Mouse (Mus musculus) midbrain, postnatal 0 days (tissue): ENCODE data around the gene H2-Oa. TPM values are rescaled to one million over a fixed set of nuclear protein-coding genes. Genes with fewer than 3 reads are reported as not detected.
A peak's percentile ranks its signal among the peaks of the same experiment; 100 is the strongest.

Experiments
- ATAC-seq: fragments of 200-750 bp; cut with Nextera tagmentation; 2 replicates; pipeline ENCODE4 v1.8.0; 2017; ENCODE audit warnings: moderate number of reproducible peaks, mild to moderate bottlenecking, moderate TSS enrichment, moderate library complexity; ENCODE audit not compliant: low FRiP score
- DNase-seq: peaks from one replicate; pipeline ENCODE4 v3.0.0-alpha.2; 2015; ENCODE audit warnings: low spot score
- H3K27ac ChIP-seq: fragments of 300-500 bp; sonication (generic); 2 replicates; pipeline ENCODE4 v1.5.1; 2014; ENCODE audit warnings: low read depth, mild to moderate bottlenecking, low read length, mixed read lengths
- H3K27me3 ChIP-seq: fragments of 300-500 bp; sonication (generic); 2 replicates; pipeline ENCODE4 v1.6.1; 2014; ENCODE audit warnings: low read length, control low read depth, mixed read lengths; ENCODE audit not compliant: insufficient read depth
- H3K36me3 ChIP-seq: fragments of 300-500 bp; sonication (generic); 2 replicates; pipeline ENCODE4 v1.6.1; 2014; ENCODE audit warnings: low read length, control low read depth, mixed read lengths; ENCODE audit not compliant: insufficient read depth
- H3K4me1 ChIP-seq: fragments of 300-500 bp; sonication (generic); 2 replicates; pipeline ENCODE4 v1.6.1; 2014; ENCODE audit warnings: mild to moderate bottlenecking, control low read depth, antibody characterized with exemption, low read length, mixed read lengths; ENCODE audit not compliant: insufficient read depth
- H3K4me2 ChIP-seq: fragments of 300-500 bp; sonication (generic); 2 replicates; pipeline ENCODE4 v1.6.1; 2014; ENCODE audit warnings: low read depth, mild to moderate bottlenecking, low read length, mixed read lengths; ENCODE audit not compliant: poor library complexity, severe bottlenecking
- H3K4me3 ChIP-seq: fragments of 300-500 bp; sonication (generic); 2 replicates; pipeline ENCODE4 v1.5.1; 2014; ENCODE audit warnings: low read depth, mild to moderate bottlenecking, low read length, moderate library complexity
- H3K9ac ChIP-seq: fragments of 300-500 bp; sonication (generic); replicated peaks from 2 replicates; pipeline ENCODE4 v1.6.1; 2014; ENCODE audit warnings: mild to moderate bottlenecking, low read length, moderate library complexity, mixed read lengths; ENCODE audit not compliant: poor library complexity, severe bottlenecking
- H3K9me3 ChIP-seq: fragments of 300-500 bp; sonication (generic); 2 replicates; pipeline ENCODE4 v1.6.1; 2016; ENCODE audit warnings: low read length, control low read depth
- CTCF ChIP-seq: IDR thresholded peaks from 2 replicates; pipeline ENCODE4 v1.5.1; 2016; ENCODE audit warnings: antibody characterized with exemption, mild to moderate bottlenecking
- WGBS: fragments of 180-500 bp; shearing (Covaris S2); extraction: QIAGEN DNeasy Blood & Tissue Kit; methylation state at CpG from one replicate; pipeline ENCODE4 v1.1.7; 2014; 5-methylcytosine and 5-hydroxymethylcytosine counted together
- polyA plus RNA-seq: library from polyadenylated mRNA; unstranded; fragments of >200 nt; fragmentation: Nextera tagmentation; extraction: Ambion mirVana; gene quantifications from 2 replicates; pipeline ENCODE4 v1.2.1, GENCODE M21; 2015
- total RNA-seq: library from RNA; depleted of rRNA; stranded (reverse); fragments of >200 nt; gene quantifications from 2 replicates; pipeline ENCODE4 v1.2.3, GENCODE M21; 2014

H2-Oa gene
- total and polyA plus RNA-seq, 2 experiments from 2014 or later: 0.23 TPM; not detected in 1

GRCm38 (mm10) chr17:34122188-34122984 is 30.2 kb downstream of the H2-Oa start, which contains the start of gene Brd2:
Gene Brd2, minus strand, starts transcription at chr17:34122634.
- Histone ChIP-seq H3K9me3 (no peaks in the 10 kb centered on the region), H3K36me3 (no peaks in the 10 kb centered on the region), H3K27me3 (no peaks in the 10 kb centered on the region), H3K4me2 (peak within 1 kb of the TSS; percentile 86), H3K9ac (peak within 1 kb of the TSS; percentile 93), H3K4me3 (peak within 1 kb of the TSS; percentile 77), H3K27ac (peak within 1 kb of the TSS; percentile 100), H3K4me1 (peaks cover 7% of the 10 kb centered on the region)
- under 1% methylated on average over 58 of the region's 75 CpGs for WGBS
- ATAC-seq (peak; percentile 53), DNase-seq (peak; percentile 97)
- TF ChIP-seq CTCF: peak; percentile 29; the same call in 1 of the 2 replicates

GRCm38 (mm10) chr17:34123111-34123510 is 31.0 kb downstream of the H2-Oa start:
- H3K27ac ChIP-seq: peak overlapping the region; percentile 100; the same call in 1 of the 2 replicates
- H3K4me1 ChIP-seq: peaks cover 7% of the 10 kb centered on the region
- TF ChIP-seq CTCF: no peak
- no peak for DNase-seq
- peak overlapping the region; percentile 77 for H3K4me3 ChIP-seq
- H3K27me3 ChIP-seq: no peaks in the 10 kb centered on the region
- H3K9ac ChIP-seq: peak overlapping the region; percentile 93
- no peaks in the 10 kb centered on the region for H3K9me3 ChIP-seq
- 2% methylated on average over 7 of the region's 7 CpGs for WGBS
- ATAC-seq: no peak
- no peaks in the 10 kb centered on the region for H3K36me3 ChIP-seq
- H3K4me2 ChIP-seq: peak overlapping the region; percentile 86

- 4% methylated on average over 2 of the region's 2 CpGs for WGBS
- DNase-seq: no peak
- no peak for ATAC-seq
- Histone ChIP-seq H3K4me3 (peak overlapping the region; percentile 77), H3K27ac (peak overlapping the region; percentile 100; the same call in 1 of the 2 replicates), H3K27me3 (no peaks in the 10 kb centered on the region), H3K9me3 (no peaks in the 10 kb centered on the region), H3K4me2 (peak overlapping the region; percentile 86), H3K4me1 (peaks cover 7% of the 10 kb centered on the region), H3K36me3 (no peaks in the 10 kb centered on the region), H3K9ac (peak overlapping the region; percentile 93; the same call in 1 of the 2 replicates)
- no peak for TF ChIP-seq CTCF
Measured at GRCm38 (mm10) chr17:34123518-34123917, 31.4 kb downstream of the H2-Oa start.

GRCm38 (mm10) chr17:34124649-34125048 is 32.5 kb downstream of the H2-Oa start:
- no peak for ATAC-seq
- no peak overlapping the region for H3K4me3 ChIP-seq
- 84% methylated on average over 6 of the region's 6 CpGs for WGBS
- DNase-seq: no peak
- H3K9me3 ChIP-seq: no peaks in the 10 kb centered on the region
- no peak overlapping the region for H3K4me2 ChIP-seq
- no peak overlapping the region for H3K9ac ChIP-seq
- H3K27me3 ChIP-seq: no peaks in the 10 kb centered on the region
- H3K36me3 ChIP-seq: no peaks in the 10 kb centered on the region
- H3K27ac ChIP-seq: no peak overlapping the region
- peaks cover 9% of the 10 kb centered on the region for H3K4me1 ChIP-seq
- no peak for TF ChIP-seq CTCF

- Histone ChIP-seq H3K9ac (no peak overlapping the region), H3K27ac (no peak overlapping the region), H3K36me3 (no peaks in the 10 kb centered on the region), H3K27me3 (no peaks in the 10 kb centered on the region), H3K4me2 (no peak overlapping the region), H3K9me3 (no peaks in the 10 kb centered on the region), H3K4me3 (no peak overlapping the region), H3K4me1 (peaks cover 9% of the 10 kb centered on the region)
- 66% methylated on average over 9 of the region's 9 CpGs for WGBS
- TF ChIP-seq CTCF: no peak
- ATAC-seq (no peak), DNase-seq (no peak)
Measured at GRCm38 (mm10) chr17:34126826-34127420, 34.8 kb downstream of the H2-Oa start.

GRCm38 (mm10) chr17:34127475-34127874 is 35.3 kb downstream of the H2-Oa start:
- Histone ChIP-seq H3K4me3 (no peak overlapping the region), H3K9ac (no peak overlapping the region), H3K4me1 (peaks cover 9% of the 10 kb centered on the region), H3K9me3 (no peaks in the 10 kb centered on the region), H3K36me3 (no peaks in the 10 kb centered on the region), H3K27ac (no peak overlapping the region), H3K4me2 (no peak overlapping the region), H3K27me3 (no peaks in the 10 kb centered on the region)
- DNase-seq (no peak), ATAC-seq (no peak)
- no peak for TF ChIP-seq CTCF
- 26% methylated on average over 6 of the region's 6 CpGs for WGBS
